Mouse (Mus musculus): ENCODE measurements at regions not wholly inside any gene's neighbourhood (a gene's known extent, or its start where the extent isn't known, plus 50 kb on each side); places are given as distances from the start of the nearest gene placed in this dataset.

DNA sequence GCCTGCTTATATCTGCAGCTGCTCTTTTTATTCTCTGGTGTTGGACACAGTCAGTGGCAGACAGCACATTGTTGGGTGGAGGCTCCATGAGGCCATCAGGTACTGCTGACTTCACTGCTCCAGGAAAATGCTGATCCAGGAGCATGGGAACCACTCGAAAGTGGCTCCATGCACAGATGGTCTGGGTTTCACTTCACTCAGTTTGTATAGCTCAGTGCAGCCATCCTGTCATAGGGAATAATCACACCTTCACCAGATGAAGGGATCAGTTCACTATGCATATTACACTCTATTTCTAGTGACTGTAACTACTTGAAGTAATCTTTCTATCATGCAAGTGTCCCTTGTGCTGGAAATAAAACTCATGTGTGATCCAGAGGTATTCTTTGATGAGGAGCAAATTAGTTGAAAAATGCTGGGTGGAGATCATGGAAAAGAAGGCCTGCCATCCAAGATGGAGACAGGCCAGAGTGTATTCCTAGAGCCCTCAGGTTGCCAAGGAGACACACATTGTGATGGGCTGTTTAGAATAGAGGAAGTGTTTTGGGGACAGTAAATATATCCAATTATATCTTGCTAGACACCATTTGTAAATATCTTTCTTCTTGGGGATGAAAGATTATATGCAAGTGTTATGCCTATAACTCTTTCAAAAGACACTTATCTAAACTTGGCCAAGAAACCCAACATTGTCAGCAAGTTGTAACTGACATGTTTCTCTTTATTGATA lies 103.7 kb upstream of the Arhgap42 start:
- peaks cover 25% of the 10 kb centered on the region for H3K9me3 ChIP-seq (replicated peaks; ENCODE audit: low read length)
- no peak for DNase-seq (ENCODE audit: extremely low read depth)
- H3K27me3 ChIP-seq (replicated peaks) = no peaks in the 10 kb centered on the region
- H3K4me1 ChIP-seq (ENCODE audit: control insufficient read depth in 1 of 2, insufficient read depth in 2 of 2) = no peaks in the 10 kb centered on the region
- H3K9ac ChIP-seq (ENCODE audit: insufficient read depth, low read depth) = no peak overlapping the region
- in situ Hi-C loops (cut with MboI; ENCODE audit: low pct_ligation_motif_present, low pct_unique_long_range_greater_than_20kb, low sequenced_read_pairs) = no loop called here
- dilution Hi-C loops (cut with MboI; ENCODE audit: extremely low pct_ligation_motif_present, extremely low pct_unique_long_range_greater_than_20kb, low sequenced_read_pairs) = no loop called here
- H3K4me3 ChIP-seq (replicated peaks in 1 of 3; ENCODE audit: low read depth in 2 of 3, low read length in 2 of 3, poor library complexity in 1 of 3) = no peak overlapping the region
- TF ChIP-seq CHD1 (IDR thresholded peaks at IDR 0.05; ENCODE audit: low read depth, low read length) (no peak), EP300 (IDR thresholded peaks at IDR 0.05; ENCODE audit: low read length) (no peak), ZMIZ1 (IDR thresholded peaks at IDR 0.05; ENCODE audit: low read depth, low read length) (no peak), MXI1 (IDR thresholded peaks at IDR 0.05; ENCODE audit: low read depth, low read length) (no peak), IRF4 (IDR thresholded peaks at IDR 0.05; ENCODE audit: low read depth, low read length) (no peak), UBTF (IDR thresholded peaks at IDR 0.05; ENCODE audit: low read depth, low read length) (no peak), MYC (IDR thresholded peaks at IDR 0.05; ENCODE audit: low read depth, low read length) (no peak), USF2 (conservative IDR thresholded peaks at IDR 0.05; ENCODE audit: low read depth, low read length) (no peak), CTCF (conservative IDR thresholded peaks at IDR 0.05 in 1 of 2, IDR thresholded peaks at IDR 0.05 in 1 of 2; ENCODE audit: low read depth in 2 of 2, low read length in 2 of 2) (no peak)
- H3K79me2 ChIP-seq (replicated peaks; ENCODE audit: control insufficient read depth, extremely low read depth, insufficient read depth, poor library complexity, severe bottlenecking) = no peaks in the 10 kb centered on the region
- no peaks in the 10 kb centered on the region for H3K36me3 ChIP-seq (replicated peaks in 1 of 2; ENCODE audit: control insufficient read depth in 1 of 2, insufficient read depth in 1 of 2, low read length in 1 of 2)
- H3K27ac ChIP-seq (ENCODE audit: insufficient read depth, low read depth) = no peak overlapping the region
- H3K4me2 ChIP-seq (ENCODE audit: insufficient read depth, low read depth, poor library complexity, severe bottlenecking) = no peak overlapping the region

DNA sequence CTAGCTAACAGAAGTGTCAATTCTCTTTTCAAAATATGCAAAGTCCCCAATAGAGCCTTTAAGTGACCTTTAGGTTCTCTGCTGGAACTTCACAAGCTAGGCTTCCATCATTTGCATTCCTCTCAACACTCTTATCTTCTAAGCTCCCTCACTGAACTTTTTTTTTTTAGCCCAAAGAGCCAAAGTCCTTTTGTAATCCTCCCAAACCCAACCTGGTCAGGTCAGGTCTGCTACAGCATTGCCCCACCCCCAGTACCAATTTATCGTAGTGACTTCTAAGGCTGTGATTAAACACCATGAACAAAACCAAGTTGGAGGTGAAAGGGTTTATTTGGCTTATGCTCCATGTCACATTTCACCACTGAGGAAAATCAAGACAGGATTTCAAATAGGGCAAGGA lies 79.7 kb upstream of the Arhgap42 start:
- H3K4me3 ChIP-seq (replicated peaks in 1 of 3; ENCODE audit: low read depth in 2 of 3, low read length in 2 of 3, poor library complexity in 1 of 3) = no peak overlapping the region
- H3K79me2 ChIP-seq (replicated peaks; ENCODE audit: control insufficient read depth, extremely low read depth, insufficient read depth, poor library complexity, severe bottlenecking) = no peaks in the 10 kb centered on the region
- dilution Hi-C loops (cut with MboI; ENCODE audit: extremely low pct_ligation_motif_present, extremely low pct_unique_long_range_greater_than_20kb, low sequenced_read_pairs) (no loop called here), in situ Hi-C loops (cut with MboI; ENCODE audit: low pct_ligation_motif_present, low pct_unique_long_range_greater_than_20kb, low sequenced_read_pairs) (no loop called here)
- no peak overlapping the region for H3K27ac ChIP-seq (ENCODE audit: insufficient read depth, low read depth)
- no peak overlapping the region for H3K9ac ChIP-seq (ENCODE audit: insufficient read depth, low read depth)
- H3K36me3 ChIP-seq (replicated peaks in 1 of 2; ENCODE audit: control insufficient read depth in 1 of 2, insufficient read depth in 1 of 2, low read length in 1 of 2) = no peaks in the 10 kb centered on the region
- H3K9me3 ChIP-seq (replicated peaks; ENCODE audit: low read length) = peaks cover 38% of the 10 kb centered on the region
- no peak for DNase-seq (ENCODE audit: extremely low read depth)
- H3K27me3 ChIP-seq (replicated peaks) = no peaks in the 10 kb centered on the region
- no peak overlapping the region for H3K4me2 ChIP-seq (ENCODE audit: insufficient read depth, low read depth, poor library complexity, severe bottlenecking)
- TF ChIP-seq TBP (conservative IDR thresholded peaks at IDR 0.05; ENCODE audit: low read depth, low read length) (no peak), MYC (IDR thresholded peaks at IDR 0.05; ENCODE audit: low read depth, low read length) (no peak), IRF4 (IDR thresholded peaks at IDR 0.05; ENCODE audit: low read depth, low read length) (no peak), PAX5 (IDR thresholded peaks at IDR 0.05; ENCODE audit: low read length) (no peak), EP300 (IDR thresholded peaks at IDR 0.05; ENCODE audit: low read length) (no peak), ETS1 (conservative IDR thresholded peaks at IDR 0.05; ENCODE audit: low read depth, low read length) (no peak), POLR2A (IDR thresholded peaks at IDR 0.05; ENCODE audit: low read depth, low read length) (no peak), E2F4 (IDR thresholded peaks at IDR 0.05; ENCODE audit: insufficient replicate concordance, low read depth, low read length) (no peak), USF2 (conservative IDR thresholded peaks at IDR 0.05; ENCODE audit: low read depth, low read length) (no peak), NRF1 (IDR thresholded peaks at IDR 0.05; ENCODE audit: low read depth, low read length) (no peak), POLR2AphosphoS2 (IDR thresholded peaks at IDR 0.05; ENCODE audit: low read depth, low read length) (no peak), NELFE (IDR thresholded peaks at IDR 0.05; ENCODE audit: low read depth, low read length) (no peak)
- no peaks in the 10 kb centered on the region for H3K4me1 ChIP-seq (ENCODE audit: control insufficient read depth in 1 of 2, insufficient read depth in 2 of 2)
